Mouse (Mus musculus) bone marrow, adult 2 months (tissue): ENCODE data around the gene Racgap1. TPM values are rescaled to one million over a fixed set of nuclear protein-coding genes. Genes with fewer than 3 reads are reported as not detected.

Experiments used
- H3K27ac ChIP-seq: fragments of 200-500 bp; 2 replicates; pipeline ENCODE4 v1.5.1; 2012; ENCODE audit warnings: low read depth, mild to moderate bottlenecking, control low read depth, inconsistent platforms, low read length; ENCODE audit not compliant: control insufficient read depth, poor library complexity, insufficient read depth
- H3K4me1 ChIP-seq: fragments of 200-500 bp; 2 replicates; pipeline ENCODE4 v1.6.1; 2011; ENCODE audit warnings: low read length; ENCODE audit not compliant: control insufficient read depth, insufficient read depth
- H3K4me3 ChIP-seq: fragments of 200-500 bp; replicated peaks from 2 replicates; pipeline ENCODE3; 2011; ENCODE audit warnings: mild to moderate bottlenecking, low read depth, low read length, control low read depth; ENCODE audit not compliant: control insufficient read depth
- CTCF ChIP-seq: fragments of 200-500 bp; IDR thresholded peaks from 2 replicates; pipeline ENCODE4 v1.5.1; 2011; ENCODE audit warnings: low read length, control low read depth; ENCODE audit not compliant: control insufficient read depth, insufficient read depth
- POLR2A ChIP-seq: fragments of 200-500 bp; IDR thresholded peaks from 2 replicates; pipeline ENCODE4 v1.6.1; 2011; ENCODE audit warnings: low read depth, mild to moderate bottlenecking, control low read depth, low read length, borderline replicate concordance; ENCODE audit not compliant: control insufficient read depth
- WGBS: fragments of 180-500 bp; shearing (Covaris S2); methylation state at CpG from one replicate; pipeline ENCODE4 v1.1.7; 2018; 5-methylcytosine and 5-hydroxymethylcytosine counted together
- polyA plus RNA-seq: library from polyadenylated mRNA; stranded (reverse); fragments of >200 nt; gene quantifications from 2 replicates; pipeline ENCODE4 v1.2.4, GENCODE M21; 2011; ENCODE audit warnings: low replicate concordance; ENCODE audit not compliant: missing spikeins, insufficient read depth, insufficient read length

Gene Racgap1
- polyA plus RNA-seq, 1 experiment: 66.4 TPM

DNA sequence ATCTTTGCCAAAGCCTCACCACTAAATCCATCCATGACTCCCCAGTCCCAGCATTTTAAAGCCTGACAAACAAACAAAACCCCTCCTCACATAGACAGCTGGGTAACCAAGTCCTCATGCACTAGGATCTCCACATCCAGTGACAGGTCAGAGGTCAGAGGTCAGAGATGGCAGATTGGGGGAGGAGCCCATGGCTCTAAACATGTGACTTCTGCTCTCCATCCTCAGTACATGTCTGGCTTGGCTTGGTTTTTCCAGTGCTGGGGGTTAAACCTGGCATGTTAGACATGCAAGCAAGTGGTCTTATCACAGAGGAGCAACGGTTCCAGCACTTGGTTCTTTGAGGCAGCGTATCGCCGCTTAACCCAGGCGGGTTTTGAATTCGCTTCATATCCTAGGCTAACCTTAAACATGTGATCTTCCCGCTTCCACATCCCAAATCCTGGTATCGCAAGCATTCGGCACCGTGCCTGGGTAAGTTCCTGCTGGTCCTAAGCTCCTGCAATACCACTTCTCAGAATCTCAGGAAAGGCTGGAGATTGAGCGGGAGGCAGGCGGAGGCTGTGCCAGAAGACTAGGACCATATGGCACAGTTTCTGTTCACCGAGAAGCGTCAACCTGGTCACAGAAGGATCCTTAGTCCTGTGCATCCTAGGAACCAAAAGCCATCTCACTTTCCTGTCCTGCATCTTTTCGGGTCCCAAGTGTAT is 9.8 kb upstream of the Racgap1 start:
- Histone ChIP-seq H3K4me1 (peaks cover 5% of the 10 kb centered on the region), H3K27ac (no peak overlapping the region), H3K4me3 (no peak overlapping the region)
- 87% methylated on average over 15 of the region's 15 CpGs for WGBS
- TF ChIP-seq CTCF: no peak
- no peak for TF ChIP-seq POLR2A

GRCm38 (mm10) chr15:99658437-99658836 is 7.0 kb upstream of the Racgap1 start:
- no peak overlapping the region for H3K27ac ChIP-seq
- WGBS: 62% methylated on average over 2 of the region's 2 CpGs
- TF ChIP-seq POLR2A: no peak
- TF ChIP-seq CTCF: no peak
- no peaks in the 10 kb centered on the region; the same call in 1 of the 2 replicates for H3K4me1 ChIP-seq
- no peak overlapping the region for H3K4me3 ChIP-seq

GRCm38 (mm10) chr15:99655956-99656355 is 4.5 kb upstream of the Racgap1 start:
- H3K4me3 ChIP-seq: no peak overlapping the region
- TF ChIP-seq CTCF: no peak
- no peak for TF ChIP-seq POLR2A
- H3K4me1 ChIP-seq: peaks cover 2% of the 10 kb centered on the region; the same call in 1 of the 2 replicates
- WGBS: 55% methylated on average over 9 of the region's 9 CpGs
- H3K27ac ChIP-seq: no peak overlapping the region

GRCm38 (mm10) chr15:99653876-99654275 is 2.4 kb upstream of the Racgap1 start:
- 14% methylated on average over 21 of the region's 21 CpGs for WGBS
- Histone ChIP-seq H3K4me1 (peaks cover 2% of the 10 kb centered on the region; the same call in 1 of the 2 replicates), H3K27ac (no peak overlapping the region), H3K4me3 (no peak overlapping the region)
- TF ChIP-seq POLR2A (no peak), CTCF (no peak)

DNA sequence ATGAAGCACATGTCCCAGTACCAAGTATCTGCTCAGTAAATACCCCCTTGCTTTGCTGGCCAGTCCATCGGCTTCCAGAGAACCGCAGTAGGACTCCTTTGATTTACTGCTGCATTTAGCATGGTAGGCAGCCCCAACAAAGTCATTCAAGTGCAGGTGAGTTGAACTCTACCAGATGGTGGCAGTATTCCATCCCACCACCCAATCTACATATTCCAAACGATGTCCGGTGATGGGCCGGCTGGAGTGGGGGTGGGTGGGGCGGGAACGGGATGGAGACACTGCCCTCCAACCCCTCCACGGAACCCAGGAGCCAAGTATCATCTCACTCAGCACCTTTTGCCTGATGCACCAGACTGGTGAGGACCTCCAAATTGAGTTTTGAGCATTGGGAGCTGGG is 1.8 kb upstream of the Racgap1 start:
- Histone ChIP-seq H3K4me1 (peaks cover 2% of the 10 kb centered on the region; the same call in 1 of the 2 replicates), H3K4me3 (peak overlapping the region; percentile 14), H3K27ac (no peak overlapping the region)
- no peak for TF ChIP-seq POLR2A
- TF ChIP-seq CTCF: no peak
- 13% methylated on average over 8 of the region's 8 CpGs for WGBS

- H3K27ac ChIP-seq: peak overlapping the region; percentile 19; the same call in 1 of the 2 replicates
- H3K4me3 ChIP-seq: peak overlapping the region; percentile 59
- peaks cover 2% of the 10 kb centered on the region; the same call in 1 of the 2 replicates for H3K4me1 ChIP-seq
- WGBS: 52% methylated on average over 10 of the region's 10 CpGs
- TF ChIP-seq POLR2A (no peak), CTCF (no peak)
Measured at GRCm38 (mm10) chr15:99651984-99652872, 772 bp upstream of the Racgap1 start.

- no peak for TF ChIP-seq CTCF
- TF ChIP-seq POLR2A: no peak
- Histone ChIP-seq H3K4me3 (peak overlapping the region; percentile 71), H3K4me1 (peaks cover 3% of the 10 kb centered on the region; the same call in 1 of the 2 replicates), H3K27ac (no peak overlapping the region)
- 51% methylated on average over 2 of the region's 2 CpGs for WGBS
Measured at GRCm38 (mm10) chr15:99650304-99650703, 1.2 kb downstream of the Racgap1 start.
